Mouse (Mus musculus): ENCODE results near the gene Hdac2. TPM values are rescaled to one million over a fixed set of nuclear protein-coding genes. Genes with fewer than 3 reads are reported as not detected.

Gene Hdac2
- 100 to 1,000 TPM in 1 of 2 experiments, 10 to 100 TPM in 1; 98.5 to 142 TPM for polyA plus RNA-seq (2017; shearing (Covaris generic))

DNA sequence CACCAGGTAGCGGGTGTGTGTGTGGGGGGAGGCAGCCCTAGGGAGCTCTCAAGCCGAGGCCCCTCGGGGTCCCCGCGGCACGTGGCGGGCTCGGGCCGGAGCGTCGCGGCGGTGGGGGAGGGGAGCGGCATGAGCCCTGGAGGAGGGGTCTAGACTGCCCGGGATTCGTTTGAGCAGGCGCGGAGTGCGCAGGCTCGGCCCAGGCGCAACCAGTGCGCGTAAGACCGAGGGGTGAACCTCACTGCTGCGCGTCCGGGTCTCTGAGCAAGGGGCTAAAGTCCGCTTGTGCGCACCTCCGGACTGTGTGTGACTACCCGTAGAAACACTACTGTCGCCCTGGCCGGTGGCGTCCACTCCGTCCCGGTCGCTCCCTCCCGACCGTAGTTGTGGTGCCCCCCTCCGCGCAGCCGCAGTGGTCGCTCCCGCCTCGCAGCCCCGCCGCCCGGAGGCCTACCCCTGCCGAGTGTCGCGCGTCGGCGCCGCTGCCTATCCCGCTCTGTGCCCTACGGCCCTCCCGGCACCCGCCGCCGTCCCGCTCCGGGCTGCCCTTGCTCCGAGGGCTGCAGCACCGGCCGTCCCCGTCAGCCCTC lies at the start of gene Hdac2:
Gene Hdac2, plus strand, starts transcription at position 459 of the 590 bp plus-strand sequence.

Other genes with a start within 250 kb of the Hdac2 start
- gene Marcks, start 164.4 kb downstream of the Hdac2 start, polyA plus RNA-seq (2017; shearing (Covaris generic)), result 1 to 10 TPM; 2.0 to 7.7 TPM

Measured in inflammation-experienced regulatory T-cells (primary cell).